ENCODE assay signal across 8 mouse cellular contexts in genomic region chr1:66817453-66817839, GRCm38 (mm10). TPM values are rescaled to one million over a fixed set of nuclear protein-coding genes. Genes with fewer than 3 reads are reported as not detected.
DNase-seq lines count a peak whose midpoint lies in the region; ATAC-seq and TF ChIP-seq lines count a peak whose summit lies in the region.

Kansl1l (minus strand) TSS chr1:66817562.

- peak within 1 kb of the TSS; percentile 69 for H3K27ac ChIP-seq in ES-E14 (ENCODE audit: insufficient read depth, low read depth, low read length, poor library complexity, severe bottlenecking)
- H3K27ac ChIP-seq in forebrain, embryonic 14.5 days (ENCODE audit: low read depth, low read length), result peak within 1 kb of the TSS; percentile 98
- peak within 1 kb of the TSS; percentile 96 for H3K27ac ChIP-seq in liver, postnatal 0 days (ENCODE audit: low read depth)
- peak within 1 kb of the TSS; percentile 100 for H3K27ac ChIP-seq in neural tube, embryonic 13.5 days (replicated peaks)

- H3K4me3 ChIP-seq in ES-E14 (ENCODE audit: insufficient read depth in 1 of 2, low read depth in 1 of 2, low read length in 2 of 2, poor library complexity in 1 of 2, severe bottlenecking in 1 of 2), result peak within 1 kb of the TSS; percentile 75 to 80
- peak within 1 kb of the TSS; percentile 84 for H3K4me3 ChIP-seq in forebrain, embryonic 14.5 days (ENCODE audit: low read depth, low read length)
- peak within 1 kb of the TSS; percentile 77 for H3K4me3 ChIP-seq in liver, postnatal 0 days (ENCODE audit: low read depth, low read length)
- H3K4me3 ChIP-seq in neural tube, embryonic 13.5 days, result peak within 1 kb of the TSS; percentile 73

- DNase-seq in ES-E14 (ENCODE audit: low read depth, low spot score), result peak; percentile 81
- peak; percentile 93 for DNase-seq in cerebellum, adult 11 months
- peak; percentile 95 for DNase-seq in forebrain, embryonic 14.5 days (ENCODE audit: low spot score)
- DNase-seq in heart, postnatal 14 days, result peak; percentile 97 to 98
- DNase-seq in layer of hippocampus, adult 11-12 months (ENCODE audit: low spot score), result peak; percentile 94
- peak; percentile 97 for DNase-seq in liver, postnatal 0 days
- peak; percentile 71 for DNase-seq in telencephalon, adult 2 months (ENCODE audit: low read depth, low spot score)

- H3K4me2 ChIP-seq in forebrain, embryonic 14.5 days (ENCODE audit: low read length), result peak within 1 kb of the TSS; percentile 84
- H3K4me2 ChIP-seq in liver, postnatal 0 days (ENCODE audit: low read depth, low read length), result peak within 1 kb of the TSS; percentile 96
- H3K4me2 ChIP-seq in neural tube, embryonic 13.5 days, result peak within 1 kb of the TSS; percentile 79

- H3K27me3 ChIP-seq in forebrain, embryonic 14.5 days (replicated peaks; ENCODE audit: control insufficient read depth, insufficient read depth, low read length), result no peaks in the 10 kb centered on the region
- H3K27me3 ChIP-seq in liver, postnatal 0 days (ENCODE audit: insufficient read depth, low read length), result no peaks in the 10 kb centered on the region
- peaks cover 6% of the 10 kb centered on the region; the same call in 1 of the 2 replicates for H3K27me3 ChIP-seq in neural tube, embryonic 13.5 days

- ATAC-seq in forebrain, embryonic 14.5 days, result peak; percentile 89
- peak; percentile 89 for ATAC-seq in liver, postnatal 0 days
- peak; percentile 88 for ATAC-seq in neural tube, embryonic 13.5 days (ENCODE audit: low read depth)

- H3K9me3 ChIP-seq in ES-E14 (ENCODE audit: control insufficient read depth, insufficient read depth, low read depth, low read length), result no peaks in the 10 kb centered on the region
- H3K9me3 ChIP-seq in forebrain, embryonic 14.5 days (replicated peaks; ENCODE audit: control insufficient read depth, low read length), result no peaks in the 10 kb centered on the region
- H3K9me3 ChIP-seq in liver, postnatal 0 days (ENCODE audit: low read length), result no peaks in the 10 kb centered on the region
- H3K9me3 ChIP-seq in neural tube, embryonic 13.5 days, result no peaks in the 10 kb centered on the region

- no peak for TF ChIP-seq EP300 in liver, postnatal 0 days (IDR thresholded peaks at IDR 0.05; ENCODE audit: low read depth)

- in situ Hi-C loops in ES-E14 (cut with MboI; ENCODE audit: low sequenced_read_pairs in 2 of 2, unreplicated experiment in 2 of 2), result no loop called here

- TF ChIP-seq CTCF in liver, postnatal 0 days (IDR thresholded peaks at IDR 0.05; ENCODE audit: low read depth), result 0 out of 2 replicates have a peak, but pooled peaks have one; percentile 1

- intact Hi-C loops in heart, postnatal 14 days (cut with DNase I), result loop anchor here (5.0 kb wide), 3 partner anchors 45 to 115 kb away; partner anchors contain the start of genes Acadl and Rpe

- peak within 1 kb of the TSS; percentile 95 for H3K9ac ChIP-seq in ES-E14 (ENCODE audit: insufficient read depth, low read depth, low read length, poor library complexity, severe bottlenecking)
- H3K9ac ChIP-seq in forebrain, embryonic 14.5 days (ENCODE audit: low read length), result peak within 1 kb of the TSS; percentile 96
- H3K9ac ChIP-seq in liver, postnatal 0 days (replicated peaks), result peak within 1 kb of the TSS; percentile 85
- peak within 1 kb of the TSS; percentile 92 for H3K9ac ChIP-seq in neural tube, embryonic 13.5 days

- WGBS in forebrain, embryonic 14.5 days, result 2% methylated on average over 26 of the region's 56 CpGs
- WGBS in liver, postnatal 0 days (ENCODE audit: insufficient replicate concordance), result 1% methylated on average over 44 of the region's 56 CpGs
- WGBS in neural tube, embryonic 13.5 days, result under 1% methylated on average over 54 of the region's 56 CpGs

- no peaks in the 10 kb centered on the region; a peak in 1 of 4 replicates for H3K4me1 ChIP-seq in ES-E14 (ENCODE audit: control insufficient read depth in 2 of 2, insufficient read depth in 2 of 2, low read length in 2 of 2, poor library complexity in 1 of 2)
- H3K4me1 ChIP-seq in forebrain, embryonic 14.5 days (ENCODE audit: control insufficient read depth, insufficient read depth, low read length), result peaks cover 12% of the 10 kb centered on the region
- H3K4me1 ChIP-seq in liver, postnatal 0 days (ENCODE audit: insufficient read depth), result peaks cover 21% of the 10 kb centered on the region
- peaks cover 26% of the 10 kb centered on the region for H3K4me1 ChIP-seq in neural tube, embryonic 13.5 days (replicated peaks)

- no peaks in the 10 kb centered on the region for H3K36me3 ChIP-seq in ES-E14 (ENCODE audit: control insufficient read depth, insufficient read depth, low read length, poor library complexity, severe bottlenecking)
- H3K36me3 ChIP-seq in forebrain, embryonic 14.5 days (ENCODE audit: control insufficient read depth, insufficient read depth, low read length), result no peaks in the 10 kb centered on the region
- H3K36me3 ChIP-seq in liver, postnatal 0 days (replicated peaks; ENCODE audit: insufficient read depth, low read length), result no peaks in the 10 kb centered on the region
- no peaks in the 10 kb centered on the region for H3K36me3 ChIP-seq in neural tube, embryonic 13.5 days

TF ChIP-seq in ES-E14, 5 proteins besides CTCF, POLR2A, EP300 and RAD21:
- TF ChIP-seq ZC3H11A (IDR thresholded peaks at IDR 0.05; ENCODE audit: borderline replicate concordance, low read depth, low read length) (no peak), ZNF384 (IDR thresholded peaks at IDR 0.05; ENCODE audit: low read depth, low read length) (no peak), HCFC1 (IDR thresholded peaks at IDR 0.05; ENCODE audit: borderline replicate concordance, insufficient read depth, low read length) (no peak), CHD2 (IDR thresholded peaks at IDR 0.05; ENCODE audit: low read depth, low read length) (no peak), MAFK (IDR thresholded peaks at IDR 0.05; ENCODE audit: insufficient read depth, low read depth, low read length) (no peak)

RNA-seq across cellular contexts. Expression of gene Kansl1l, which starts in this region (rescaled TPM):
- total RNA-seq in ES-E14 (2012; rRNA removed), result 3.3 and 4.7 TPM in 2 replicates
- polyA plus RNA-seq in forebrain, embryonic 14.5 days (2014; fragmentation: Nextera tagmentation; extraction: Ambion mirVana), result 8.5 and 10.9 TPM in 2 replicates
- 10 to 100 TPM; 18.3 to 18.6 TPM for total RNA-seq in heart, postnatal 14 days (2021)
- 4.5 and 4.8 TPM in 2 replicates for polyA plus RNA-seq in liver, postnatal 0 days (2015; fragmentation: Nextera tagmentation; extraction: Ambion mirVana)
- 17.1 and 17.5 TPM in 2 replicates for polyA plus RNA-seq in neural tube, embryonic 13.5 days (2015; fragmentation: Nextera tagmentation; extraction: Ambion mirVana)

Comparison
In these comparisons a context has a peak if more than half of its experiments do, and no peak if none do; other contexts are left out.
1. Peak in every context shown above with its lines: DNase-seq, ATAC-seq, H3K4me3 ChIP-seq and H3K27ac ChIP-seq.